ENCODE assay signal across 15 mouse cellular contexts in genomic region chr2:166619906-166620490, GRCm38 (mm10).
DNase-seq lines count a peak whose midpoint lies in the region; ATAC-seq and TF ChIP-seq lines count a peak whose summit lies in the region.
"Had no signal": no experiment of that assay in that cellular context is flagged by ENCODE, and none has a peak within 500 bp of the region (broad histone marks: within the 10 kb centered on the region; RNA-seq: fewer than 3 reads in every experiment).

No protein-coding gene starts in this region.

- no peak for ATAC-seq in midbrain, embryonic 14.5 days (ENCODE audit: low FRiP score, low TSS enrichment)
- ATAC-seq: forebrain, embryonic 16.5 days had no signal

- no peak for TF ChIP-seq CTCF in gastrocnemius, adult 2 months (IDR thresholded peaks at IDR 0.05)

- no peaks in the 10 kb centered on the region for H3K27me3 ChIP-seq in midbrain, embryonic 10.5 days (ENCODE audit: low read depth, poor library complexity, severe bottlenecking)
- H3K27me3 ChIP-seq in midbrain, embryonic 14.5 days (ENCODE audit: control insufficient read depth, insufficient read depth, low read length) = no peaks in the 10 kb centered on the region
- H3K27me3 ChIP-seq: embryonic facial prominence, embryonic 13.5 days; hindbrain, embryonic 15.5 days had no signal

- H3K9ac ChIP-seq in midbrain, embryonic 14.5 days (replicated peaks; ENCODE audit: low read length) = no peak overlapping the region
- H3K9ac ChIP-seq: embryonic facial prominence, embryonic 13.5 days; hindbrain, embryonic 15.5 days had no signal

- intact Hi-C loops in gastrocnemius, adult 2 months (cut with DNase I) = no loop called here

- H3K4me1 ChIP-seq in midbrain, embryonic 10.5 days = peaks cover 24% of the 10 kb centered on the region
- peaks cover 11% of the 10 kb centered on the region; the same call in 1 of the 2 replicates for H3K4me1 ChIP-seq in midbrain, embryonic 14.5 days (ENCODE audit: control insufficient read depth, insufficient read depth, low read length)

- H3K27ac ChIP-seq in gastrocnemius, adult 2 months = peak overlapping the region; percentile 73
- H3K27ac ChIP-seq in midbrain, embryonic 10.5 days (replicated peaks) = 0 out of 2 replicates have a peak overlapping the region, but pooled peaks have one; percentile 46
- no peak overlapping the region for H3K27ac ChIP-seq in midbrain, embryonic 14.5 days (replicated peaks; ENCODE audit: low read depth, low read length)
- H3K27ac ChIP-seq: embryonic facial prominence, embryonic 13.5 days; hindbrain, embryonic 15.5 days; macrophage had no signal

- WGBS in midbrain, embryonic 10.5 days = 87% methylated on average over 10 of the region's 10 CpGs
- 81% methylated on average over 10 of the region's 10 CpGs for WGBS in midbrain, embryonic 14.5 days

- H3K36me3 ChIP-seq in midbrain, embryonic 10.5 days = peaks cover 65% of the 10 kb centered on the region
- no peaks in the 10 kb centered on the region for H3K36me3 ChIP-seq in midbrain, embryonic 14.5 days (ENCODE audit: control insufficient read depth, insufficient read depth, low read length)
- H3K36me3 ChIP-seq: G1E; hindbrain, embryonic 15.5 days had no signal

- no peak overlapping the region for H3K4me3 ChIP-seq in gastrocnemius, adult 2 months
- no peak overlapping the region for H3K4me3 ChIP-seq in midbrain, embryonic 10.5 days
- no peak overlapping the region for H3K4me3 ChIP-seq in midbrain, embryonic 14.5 days (replicated peaks; ENCODE audit: low read depth, low read length)
- H3K4me3 ChIP-seq: embryonic facial prominence, embryonic 13.5 days; hindbrain, embryonic 15.5 days had no signal

- no peak overlapping the region for H3K4me2 ChIP-seq in midbrain, embryonic 14.5 days (ENCODE audit: low read length)
- H3K4me2 ChIP-seq: embryonic facial prominence, embryonic 13.5 days; hindbrain, embryonic 15.5 days had no signal

- H3K9me3 ChIP-seq in midbrain, embryonic 10.5 days (replicated peaks) = 0 out of 2 replicates have a peak, but pooled peaks cover 3% of the 10 kb centered on the region
- no peaks in the 10 kb centered on the region for H3K9me3 ChIP-seq in midbrain, embryonic 14.5 days (ENCODE audit: control insufficient read depth, low read length)
- H3K9me3 ChIP-seq: embryonic facial prominence, embryonic 13.5 days; hindbrain, embryonic 15.5 days had no signal

- DNase-seq in gastrocnemius, adult 2 months = no peak
- DNase-seq in gastrocnemius, postnatal 4 days (ENCODE audit: low spot score in 2 of 2) = no peak
- peak; percentile 35 for DNase-seq in kidney, postnatal 14 days
- no peak for DNase-seq in kidney, adult 18-20 months
- DNase-seq in midbrain, embryonic 10.5 days (ENCODE audit: low spot score) = no peak
- DNase-seq in midbrain, embryonic 14.5 days = no peak
- peak; percentile 37 to 42 for DNase-seq in thymus, postnatal 10 days (ENCODE audit: low spot score in 2 of 2)
- no peak for DNase-seq in natural killer cell, adult 2 months (ENCODE audit: low spot score in 2 of 2)
- DNase-seq: cerebellum, adult 9-10 months; left cerebral cortex, postnatal 4 days had no signal

Comparison
In these comparisons a context has a peak if more than half of its experiments do, and no peak if none do; other contexts are left out.
1. DNase-seq: peak in kidney, postnatal 14 days (single experiment) and thymus, postnatal 10 days (2 of 2); none in gastrocnemius, adult 2 months (single experiment), gastrocnemius, postnatal 4 days (0 of 2), kidney, adult 18-20 months (single experiment), midbrain, embryonic 10.5 days (single experiment), midbrain, embryonic 14.5 days (single experiment) and natural killer cell, adult 2 months (0 of 2).